Mouse (Mus musculus) mesoderm, embryonic 11.5 days (tissue): ENCODE results near the gene Slc29a1.

Experiments used
- DNase-seq: peaks from one replicate; pipeline ENCODE4 v3.0.0-alpha.2; 2012; ENCODE audit warnings: low read depth, low spot score

Slc29a1 gene

DNA sequence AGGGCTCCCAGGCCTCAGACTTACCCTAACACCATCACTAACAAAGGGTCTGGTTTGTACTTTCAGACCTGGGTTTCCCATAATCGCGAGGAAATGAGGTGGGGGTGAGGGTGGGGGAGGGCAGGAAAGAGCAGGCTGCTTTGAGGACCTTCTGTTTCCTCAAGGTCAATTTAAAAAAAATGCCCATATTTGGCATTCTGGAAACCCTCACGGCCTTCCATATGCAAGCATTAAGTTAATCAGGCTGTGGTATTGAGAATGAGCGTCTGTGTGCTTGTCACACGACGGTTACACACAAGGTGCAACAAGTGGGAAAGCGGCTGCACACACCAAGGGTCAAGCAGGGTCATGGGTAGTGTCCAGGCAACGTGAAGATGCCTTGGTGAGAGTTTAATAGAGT, 12.6 kb upstream of the Slc29a1 start:
- DNase-seq: no peak

DNA sequence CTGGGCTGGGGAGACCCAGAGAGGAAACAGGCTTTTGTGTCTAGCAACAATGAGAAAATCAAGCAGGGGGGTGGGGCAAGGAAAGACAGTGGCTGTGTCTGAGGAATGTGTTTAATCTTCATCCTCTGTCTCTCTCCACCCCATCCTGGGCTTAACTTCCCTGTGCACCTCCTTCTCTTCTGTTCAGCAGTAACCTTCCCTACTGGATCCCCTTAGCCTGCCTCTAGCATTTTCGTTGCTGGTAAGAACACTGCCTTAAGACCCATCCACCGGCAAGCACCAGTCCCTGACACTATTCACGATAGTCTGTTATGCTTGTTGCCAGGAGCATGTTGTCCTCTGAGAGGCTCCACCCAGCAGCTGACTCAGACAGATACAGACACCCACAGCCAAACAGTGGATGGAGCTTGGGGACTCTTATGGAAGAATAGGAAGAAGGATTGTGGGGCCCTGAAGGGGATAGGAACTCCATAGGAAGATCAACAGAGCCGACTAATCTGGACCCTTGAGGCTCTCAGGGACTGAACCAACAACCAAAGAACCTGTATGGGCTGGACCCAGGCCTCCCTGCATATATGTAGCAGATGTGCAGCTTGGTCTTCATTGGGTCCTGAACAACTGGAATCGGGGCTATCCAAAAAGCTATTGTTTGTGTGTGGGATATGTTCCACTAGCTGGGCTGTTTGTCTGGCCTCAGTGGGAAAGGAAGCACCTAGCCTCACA, 10.9 kb upstream of the Slc29a1 start:
- no peak for DNase-seq

DNA sequence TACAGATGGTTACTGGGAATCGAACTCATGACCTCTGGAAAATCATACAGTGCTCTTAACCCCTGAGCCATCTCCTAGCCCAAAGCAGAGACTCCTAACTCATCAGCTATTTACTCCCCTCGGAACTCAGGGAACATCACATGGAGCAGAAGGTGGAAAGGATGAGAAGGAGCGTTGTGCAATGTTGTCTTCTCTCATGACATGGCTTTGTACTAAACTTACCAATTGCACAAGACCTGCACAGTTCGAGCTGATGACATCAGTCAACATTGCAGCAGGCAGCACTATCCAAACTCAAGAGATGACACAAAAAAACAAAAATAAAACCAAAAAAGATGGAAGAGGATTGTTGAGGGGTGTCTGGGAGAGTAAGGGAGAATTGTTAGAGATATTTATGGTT, 9.0 kb upstream of the Slc29a1 start:
- DNase-seq: no peak

DNA sequence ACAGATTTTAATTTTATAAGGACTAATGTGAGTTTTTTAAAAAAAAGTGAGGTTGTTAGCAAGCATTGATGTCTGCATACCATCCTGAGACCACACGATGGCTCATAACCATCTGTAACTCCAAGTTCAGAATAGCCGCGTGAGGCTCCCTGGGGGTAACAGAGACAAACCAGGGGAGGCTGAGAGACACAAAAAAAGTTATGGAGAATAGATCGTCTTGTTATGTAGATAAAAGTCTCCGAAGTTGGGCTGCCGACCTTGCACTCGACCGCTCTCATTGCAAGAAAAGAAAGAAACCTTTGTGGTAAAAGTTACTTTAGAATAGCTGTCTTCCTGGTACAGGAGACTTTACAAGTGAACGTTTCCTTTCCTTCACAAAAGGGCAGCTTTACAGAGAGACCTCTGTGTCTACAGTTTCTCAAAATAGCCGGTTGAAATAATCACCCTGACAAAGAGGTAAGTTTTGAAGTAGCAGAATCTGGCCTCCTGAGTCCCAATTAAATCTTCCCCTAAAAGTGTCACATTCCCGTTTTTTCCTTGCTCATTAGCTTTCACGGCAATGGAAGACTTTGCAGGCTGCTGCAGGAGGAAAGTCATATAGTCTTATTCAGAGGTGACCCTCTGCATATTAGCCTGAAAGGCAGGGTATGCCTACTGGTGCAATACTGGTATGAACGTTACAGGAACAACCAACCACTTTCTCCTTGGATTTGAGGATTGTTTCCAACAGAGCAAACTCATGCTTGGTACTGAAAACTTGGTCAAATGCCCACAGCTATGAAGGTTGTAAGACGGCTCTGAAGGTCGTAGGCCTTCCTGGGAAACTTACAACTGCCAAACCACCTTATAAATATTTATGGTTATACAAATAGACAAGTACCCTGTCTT, 7.8 kb upstream of the Slc29a1 start:
- DNase-seq: no peak

DNA sequence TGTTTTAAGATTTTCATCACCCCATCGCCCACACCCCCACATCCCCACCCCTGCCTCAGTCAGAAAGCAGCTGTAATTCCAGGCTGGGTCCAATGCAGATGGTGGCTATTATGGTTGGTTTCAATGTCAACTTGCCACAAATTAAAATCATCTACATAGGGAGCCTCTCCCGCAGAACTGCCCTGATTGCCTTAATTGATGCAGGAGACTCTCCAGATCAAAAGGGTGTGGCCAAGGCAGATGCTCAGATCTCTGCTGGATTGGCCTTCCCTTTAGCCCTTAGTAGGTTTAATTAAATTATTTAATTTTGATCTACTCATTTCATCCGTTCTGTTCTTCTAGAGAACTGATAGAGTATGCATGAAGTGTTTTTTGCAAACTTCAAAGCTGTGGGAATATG, 3.6 kb upstream of the Slc29a1 start:
- DNase-seq: no peak

DNA sequence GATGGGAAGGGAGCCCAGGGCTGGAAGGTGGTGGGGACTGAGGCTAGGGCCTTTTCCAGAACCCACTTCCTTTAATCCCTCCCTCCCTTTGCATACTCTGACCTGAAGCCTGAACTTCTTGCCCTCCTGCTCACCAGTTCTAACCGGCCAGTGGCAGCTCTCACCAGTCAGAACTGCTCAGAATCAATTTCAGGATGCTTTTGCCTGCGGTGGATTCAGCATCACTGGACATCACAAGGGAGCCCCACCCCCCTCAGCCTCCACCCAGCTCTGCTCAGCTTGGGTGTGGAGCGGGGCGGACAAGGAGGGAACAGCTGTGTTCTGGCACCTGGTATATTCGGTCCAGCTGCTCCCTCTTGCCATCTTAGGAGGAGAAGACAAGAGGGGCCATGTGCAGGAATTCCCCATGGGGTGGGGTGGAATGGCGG, 2.5 kb upstream of the Slc29a1 start, which contains the start of gene Mymx:
Gene Mymx, minus strand, starts transcription at position 226 of the 428 bp plus-strand sequence.
- DNase-seq: no peak

DNA sequence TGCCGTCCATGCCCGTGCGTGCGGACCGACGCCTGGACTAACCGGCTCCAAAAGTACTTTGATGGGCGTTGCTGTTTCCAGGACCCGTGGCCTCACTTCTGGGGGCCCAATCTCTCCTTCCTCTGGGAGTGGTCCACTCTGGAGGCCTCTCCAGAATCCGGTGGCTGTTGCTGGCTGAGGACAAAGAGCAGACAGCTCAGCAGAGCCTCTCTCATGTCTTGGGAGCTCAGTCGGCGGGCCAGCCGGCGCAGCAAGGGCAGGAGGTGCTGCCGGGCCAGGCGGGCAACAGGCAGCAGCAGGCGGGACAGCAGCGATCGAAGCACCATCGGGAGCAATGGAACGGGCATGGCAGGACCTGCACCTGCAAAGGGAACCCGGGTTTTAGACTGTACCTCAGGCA, 1.9 kb upstream of the Slc29a1 start:
- no peak for DNase-seq

DNA sequence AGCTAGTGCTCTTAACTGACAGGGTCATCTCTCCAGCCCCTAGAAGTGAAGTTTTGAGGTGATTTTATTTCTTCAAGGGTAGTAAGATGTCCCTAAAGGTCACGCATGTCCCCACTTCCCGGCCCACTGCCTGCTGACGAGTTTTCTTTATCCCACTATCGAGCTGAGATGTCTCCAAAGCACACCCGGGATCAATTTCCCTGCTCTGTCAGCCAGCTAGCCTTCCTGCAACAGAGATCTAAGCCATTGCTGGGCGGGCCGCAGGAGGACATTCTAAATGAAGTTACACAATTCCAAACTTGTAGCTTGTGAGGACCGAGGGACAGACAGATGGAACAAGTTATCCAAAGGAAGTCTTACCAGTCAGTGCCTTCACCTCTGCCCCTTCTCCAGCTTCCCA, 861 bp upstream of the Slc29a1 start:
- no peak for DNase-seq

DNA sequence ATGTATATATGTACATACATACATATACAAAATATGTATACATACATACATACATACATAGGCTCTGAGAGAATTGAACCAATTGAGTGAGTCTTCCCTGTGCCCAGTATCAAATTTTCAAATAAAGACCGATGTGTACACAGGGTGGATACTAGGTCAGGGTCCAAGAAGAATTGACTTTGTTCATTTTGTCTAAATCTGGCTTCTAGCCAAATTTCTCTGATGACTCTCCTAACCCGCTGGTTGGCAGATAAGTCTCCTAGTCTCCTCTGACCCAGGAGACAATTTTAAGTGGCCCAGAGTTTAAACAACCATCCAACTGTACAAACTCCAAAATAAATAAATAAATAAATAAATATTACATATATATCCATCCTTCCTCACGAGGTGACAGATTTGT, 515 bp downstream of the Slc29a1 start:
- DNase-seq: no peak

DNA sequence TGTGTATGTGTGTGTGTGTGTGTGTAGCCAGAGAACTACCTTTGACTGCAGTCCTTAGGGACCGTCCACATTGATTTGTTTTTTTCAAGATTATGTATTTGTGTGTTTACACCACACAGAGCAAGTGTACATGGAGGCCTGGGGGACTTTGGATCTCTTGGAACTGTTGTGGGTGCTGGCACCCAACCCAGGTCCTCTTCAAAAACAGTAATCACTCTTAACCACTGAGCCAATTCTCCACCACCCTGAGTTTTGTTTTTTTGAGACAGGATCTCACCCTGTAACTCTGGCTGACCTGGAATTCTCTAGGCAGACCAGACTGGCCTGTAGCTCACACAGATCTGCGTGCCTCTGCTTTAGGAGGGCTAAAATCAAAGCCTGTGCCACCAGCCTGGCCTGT, 1.0 kb downstream of the Slc29a1 start:
- DNase-seq: no peak

DNA sequence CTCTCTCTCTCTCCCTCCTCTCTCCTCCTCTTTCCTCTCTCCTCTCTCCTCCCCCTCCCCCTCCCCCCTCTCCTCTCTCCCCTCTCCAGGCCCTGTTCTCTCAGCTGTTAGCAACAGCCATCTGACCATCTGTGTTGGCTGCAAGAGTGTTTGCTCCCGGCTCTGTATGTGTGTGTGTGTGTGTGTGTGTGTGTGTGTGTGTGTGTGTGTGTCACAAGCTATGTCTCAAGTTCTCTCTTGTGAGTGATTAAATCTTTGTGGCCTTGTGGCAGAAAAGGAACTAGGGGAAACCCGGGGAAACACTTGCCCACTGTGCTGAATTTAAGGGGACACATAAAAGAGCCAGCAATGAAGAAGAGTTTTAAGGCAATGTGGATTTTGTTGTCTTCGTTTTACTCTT, 1.6 kb downstream of the Slc29a1 start:
- no peak for DNase-seq

DNA sequence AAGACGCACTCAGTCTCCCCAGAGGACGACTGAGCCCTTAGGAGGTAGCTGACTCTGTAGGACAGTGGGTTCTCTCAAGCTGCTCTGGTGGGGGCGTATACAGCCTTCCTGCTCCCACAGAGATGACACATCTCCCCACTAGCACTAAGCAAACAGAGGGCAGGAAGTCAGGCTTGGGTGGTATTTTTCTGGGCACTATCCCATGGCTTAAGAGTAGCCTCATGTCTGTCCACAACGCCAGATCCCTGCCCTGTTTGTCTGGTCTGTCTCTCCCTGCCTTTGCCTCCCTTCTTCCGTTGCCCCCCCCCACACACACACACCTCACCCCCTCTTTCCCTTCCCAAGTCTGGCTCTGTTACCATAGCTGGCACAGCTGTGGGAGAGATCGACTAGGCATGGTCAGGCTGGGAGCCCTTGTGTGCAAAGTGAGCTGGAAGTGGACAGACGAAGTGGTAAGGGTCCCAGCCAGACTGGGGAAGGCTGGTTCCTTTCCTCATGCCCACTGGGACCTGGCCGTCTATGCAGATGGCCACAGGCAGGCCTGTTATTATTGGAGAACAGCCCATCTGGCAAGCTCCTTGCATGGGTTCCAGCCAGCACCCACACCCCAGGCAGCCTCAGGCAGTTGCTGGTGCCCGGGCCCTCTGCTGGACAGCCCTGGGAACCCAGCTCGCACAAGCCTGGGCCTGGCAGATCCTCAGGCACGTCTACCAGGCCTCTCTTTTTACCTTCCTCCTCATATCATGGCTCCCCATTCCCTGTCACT, 2.6 kb downstream of the Slc29a1 start:
- DNase-seq: no peak

DNA sequence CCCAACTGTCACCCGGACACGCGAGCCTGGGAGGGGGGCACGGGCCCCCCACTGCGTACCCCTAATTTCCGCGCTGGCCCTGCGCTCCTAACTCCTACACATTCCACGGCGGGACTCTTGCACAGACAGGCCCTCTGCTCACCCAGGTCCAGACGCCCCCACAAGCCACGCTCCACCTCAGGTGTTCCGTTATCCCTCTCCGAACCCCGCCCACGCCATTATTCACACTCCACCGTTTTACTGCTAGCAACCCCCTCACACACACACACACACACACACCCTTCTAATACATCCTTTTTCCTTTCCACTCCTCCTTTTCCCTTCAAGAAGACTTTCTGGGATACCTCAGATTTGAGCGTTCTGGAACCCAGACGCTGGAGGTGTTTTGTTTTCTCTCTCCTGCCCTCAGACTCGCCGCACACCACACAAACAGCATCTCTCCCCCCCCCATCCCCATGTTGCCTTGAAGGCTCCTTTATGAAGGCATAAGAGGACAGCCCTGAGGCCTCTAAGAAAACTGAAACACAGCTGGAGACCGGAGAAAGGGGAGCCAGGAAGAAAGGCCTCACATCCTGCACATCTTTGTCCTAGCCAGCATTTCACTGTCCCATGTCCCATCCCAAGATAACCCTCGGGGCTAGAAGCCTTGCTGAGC, 3.5 kb downstream of the Slc29a1 start:
- no peak for DNase-seq

DNA sequence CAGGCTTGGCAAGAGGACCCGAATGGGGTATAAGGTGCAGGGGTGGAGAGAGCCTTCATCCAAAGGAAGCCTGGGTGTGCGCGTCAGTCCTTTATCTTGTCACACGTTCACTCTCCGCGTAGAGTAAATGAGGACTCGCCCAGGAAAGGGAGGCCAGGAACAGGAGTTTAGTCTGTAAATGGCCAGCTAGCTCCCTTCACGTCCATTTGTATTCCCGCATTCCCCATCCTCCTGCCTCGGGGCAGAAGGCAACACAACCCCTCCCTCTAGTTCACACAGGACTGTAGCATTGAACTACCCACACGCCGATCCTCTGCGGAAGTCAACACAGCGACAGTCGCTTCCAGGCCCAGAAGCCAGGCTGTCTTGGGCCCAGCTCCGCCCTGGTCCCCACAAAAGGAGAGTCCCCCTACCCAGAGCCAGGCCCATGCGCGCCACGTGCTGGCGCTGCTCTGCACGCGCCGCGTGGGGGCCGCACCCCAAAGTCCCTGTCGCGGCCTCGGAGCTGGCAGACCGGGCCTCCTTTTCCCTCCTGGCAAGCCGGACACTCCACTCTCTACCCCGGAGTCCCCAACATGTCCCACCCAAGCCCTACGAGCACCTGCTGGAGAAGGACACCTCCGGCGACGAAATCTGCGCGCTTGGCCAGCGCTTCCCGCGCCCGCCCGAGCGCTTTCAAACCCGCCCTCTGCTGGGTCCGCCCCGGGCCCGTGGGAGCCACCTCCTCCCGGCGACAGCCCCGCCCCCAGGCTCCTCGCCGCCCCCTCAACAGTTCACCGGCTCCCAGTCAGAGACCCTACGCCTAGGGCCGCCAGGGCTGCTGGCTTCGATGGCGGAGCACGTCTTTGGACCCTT, 4.3 kb downstream of the Slc29a1 start:
- peak; percentile 66 for DNase-seq

DNA sequence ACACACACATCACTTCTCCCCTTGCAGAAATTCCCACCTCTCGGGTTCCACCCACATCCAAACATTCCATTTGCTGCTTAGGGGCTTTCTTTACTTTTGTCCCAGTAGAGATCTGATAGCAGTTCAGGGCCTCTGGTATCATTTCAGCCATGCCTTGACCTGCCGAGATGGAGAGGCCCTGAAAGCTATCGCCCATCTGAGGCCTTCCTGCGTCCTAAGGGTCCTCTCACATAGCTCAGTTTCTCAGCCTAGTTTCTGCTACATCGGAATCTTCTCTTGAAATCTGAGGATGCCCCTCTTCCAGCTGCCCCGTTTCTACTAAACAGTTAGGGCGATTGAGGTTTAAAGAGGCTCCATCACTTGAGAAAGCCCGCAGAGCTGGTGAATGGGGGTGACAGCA, 5.2 kb downstream of the Slc29a1 start:
- DNase-seq: no peak

DNA sequence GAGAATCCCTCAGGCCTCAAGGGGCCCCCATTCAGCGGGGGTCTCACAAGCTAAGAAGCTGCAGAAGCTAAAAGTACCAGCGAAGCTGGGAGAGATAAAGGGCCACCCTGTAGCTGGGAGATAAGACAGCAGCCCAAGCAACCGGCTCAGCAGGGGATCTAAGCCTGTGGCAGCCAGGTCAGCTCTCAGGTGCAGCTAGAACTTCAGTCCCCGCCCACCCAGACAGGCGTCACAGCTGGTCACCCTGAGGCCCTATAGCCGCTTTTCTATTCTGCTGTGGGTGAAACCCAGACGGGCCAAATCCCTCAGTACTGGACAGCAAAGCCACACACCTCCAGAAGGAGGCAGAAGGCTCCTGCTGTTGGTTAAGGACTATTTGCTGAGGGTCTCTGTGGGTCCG, 5.9 kb downstream of the Slc29a1 start:
- no peak for DNase-seq

DNA sequence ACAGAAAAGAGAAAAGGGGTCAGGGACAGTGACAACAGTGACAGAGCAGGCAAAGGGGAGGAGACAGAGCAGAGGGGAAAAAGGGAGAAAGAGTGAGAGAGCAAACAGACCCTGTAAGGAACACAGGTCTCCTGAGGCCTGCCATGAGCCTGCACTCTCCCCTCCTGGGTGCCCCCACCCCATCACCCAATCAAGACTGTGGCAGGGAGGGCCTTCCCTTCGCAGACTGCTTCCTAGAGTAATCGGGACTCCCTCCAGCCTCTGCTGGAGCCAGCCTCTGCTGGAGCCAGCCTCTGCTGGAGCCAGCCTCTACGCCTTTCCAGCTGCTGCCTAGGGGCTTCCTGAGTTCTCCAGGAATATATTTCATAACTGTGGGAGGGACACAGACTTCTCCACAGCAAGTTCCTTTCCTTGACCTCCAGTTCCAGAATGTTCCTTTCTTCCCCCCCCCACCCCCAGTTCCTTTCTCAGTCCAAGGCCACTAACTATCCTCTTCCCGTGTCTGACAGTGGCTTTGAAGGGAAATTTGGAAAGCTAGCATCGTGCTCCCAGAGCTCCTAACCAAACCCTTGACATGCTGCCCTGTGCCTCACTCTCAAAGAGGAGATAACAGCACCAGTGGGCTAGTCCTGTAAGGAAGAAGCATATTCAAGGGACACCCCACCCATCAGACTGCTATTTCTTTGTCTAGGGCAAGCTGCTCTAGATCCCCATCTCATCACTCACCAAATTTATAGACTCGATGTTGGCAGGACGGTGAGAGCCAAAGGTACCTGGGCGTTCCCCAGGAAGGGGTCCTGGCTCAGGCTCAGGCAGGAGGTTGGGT, 6.6 kb downstream of the Slc29a1 start:
- no peak for DNase-seq

DNA sequence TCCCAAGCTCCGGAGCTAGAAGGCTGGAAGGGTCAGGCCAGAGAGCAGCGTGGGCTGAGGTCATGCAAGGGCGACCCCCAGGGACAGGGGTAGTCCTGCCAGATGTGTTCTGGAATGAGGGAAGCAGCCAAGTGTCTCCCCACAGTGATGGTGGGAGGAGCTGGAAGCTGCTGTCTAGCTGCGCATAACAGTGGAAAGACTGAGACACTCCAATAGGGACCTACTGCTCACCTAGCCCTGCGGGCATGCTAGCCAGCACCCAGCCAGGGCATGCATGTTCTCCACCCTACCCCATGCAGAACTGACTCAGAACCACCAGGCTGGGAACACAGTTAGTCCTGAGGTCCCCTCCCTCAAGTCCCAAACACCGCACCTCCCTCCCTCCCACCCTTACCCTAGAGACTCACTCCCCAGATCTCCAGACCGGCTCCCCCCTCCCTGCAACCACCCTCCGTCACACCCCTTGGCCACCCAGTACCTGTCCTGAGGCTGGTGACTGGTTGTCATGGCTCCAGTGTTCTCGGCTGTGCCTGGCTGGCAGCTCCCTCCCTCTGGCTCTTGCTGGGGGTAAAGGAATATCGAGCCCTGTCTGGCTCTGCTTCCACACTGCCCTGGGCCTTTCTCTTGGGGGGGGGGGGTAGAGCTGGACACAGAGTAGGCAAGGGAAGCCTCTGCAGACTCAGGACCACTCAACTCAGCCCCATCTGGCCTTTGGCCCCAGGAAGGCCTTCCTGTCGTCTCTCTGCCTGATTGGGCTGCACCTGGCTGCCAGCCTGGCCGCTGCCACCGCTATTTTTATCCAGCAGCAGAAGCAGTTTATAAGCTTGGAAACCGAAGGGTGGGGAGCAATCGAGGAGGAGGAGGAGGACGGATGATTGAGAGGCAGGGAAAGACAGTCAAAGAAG, 7.5 kb downstream of the Slc29a1 start:
- DNase-seq: no peak

DNA sequence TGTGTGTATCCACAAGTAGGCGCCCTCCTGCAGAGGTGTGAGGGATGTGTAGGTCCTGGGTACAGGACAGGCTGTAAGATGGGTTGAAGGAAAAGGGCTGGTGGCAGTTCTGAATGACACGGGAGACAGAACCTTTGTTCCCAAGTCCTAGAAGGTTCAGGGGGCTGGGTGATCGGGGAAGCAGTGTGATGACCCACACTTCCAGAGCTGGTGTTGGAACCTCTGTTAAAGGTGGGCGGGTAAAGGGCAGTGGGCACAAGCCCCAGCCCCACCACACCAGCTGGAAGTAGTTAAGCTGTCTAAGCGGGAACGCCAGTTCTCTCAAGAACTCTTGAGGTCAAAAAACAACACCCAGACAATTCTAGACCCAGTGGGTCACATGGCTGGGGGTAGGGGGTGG, 9.0 kb downstream of the Slc29a1 start:
- no peak for DNase-seq
